Mouse (Mus musculus): ENCODE data around the gene Snx12. TPM values are rescaled to one million over a fixed set of nuclear protein-coding genes. Genes with fewer than 3 reads are reported as not detected.

Gene Snx12
- polyA plus RNA-seq, 1 experiment = 7.4 TPM

GRCm38 (mm10) chrX:101084192-101084591 is 138.2 kb downstream of the Snx12 start:
- Histone ChIP-seq H3K27me3 (ENCODE audit: control insufficient read depth, insufficient read depth, low read length) (peaks cover 2% of the 10 kb centered on the region; the same call in 1 of the 2 replicates), H3K4me1 (ENCODE audit: control insufficient read depth, insufficient read depth, insufficient read length, low read length) (no peaks in the 10 kb centered on the region), H3K4me3 (ENCODE audit: low read depth, low read length) (no peak overlapping the region), H3K27ac (ENCODE audit: insufficient read depth, low read depth, low read length) (no peak overlapping the region), H3K36me3 (ENCODE audit: control insufficient read depth, insufficient read depth, low read length) (no peaks in the 10 kb centered on the region)
- TF ChIP-seq POLR2A (IDR thresholded peaks at IDR 0.05; ENCODE audit: low read depth, low read length) = no peak
- no peak for TF ChIP-seq CTCF (IDR thresholded peaks at IDR 0.05; ENCODE audit: extremely low read depth, insufficient read length, insufficient replicate concordance, low read depth, low read length)
- WGBS = 88% methylated on average over 2 of the region's 2 CpGs

GRCm38 (mm10) chrX:101065245-101065644 is 157.1 kb downstream of the Snx12 start:
- Histone ChIP-seq H3K4me1 (ENCODE audit: control insufficient read depth, insufficient read depth, insufficient read length, low read length) (no peaks in the 10 kb centered on the region), H3K27me3 (ENCODE audit: control insufficient read depth, insufficient read depth, low read length) (no peaks in the 10 kb centered on the region), H3K4me3 (ENCODE audit: low read depth, low read length) (no peak overlapping the region), H3K36me3 (ENCODE audit: control insufficient read depth, insufficient read depth, low read length) (no peaks in the 10 kb centered on the region), H3K27ac (ENCODE audit: insufficient read depth, low read depth, low read length) (no peak overlapping the region)
- 69% methylated on average over 1 of the region's 1 CpGs for WGBS
- TF ChIP-seq POLR2A (IDR thresholded peaks at IDR 0.05; ENCODE audit: low read depth, low read length) (no peak), CTCF (IDR thresholded peaks at IDR 0.05; ENCODE audit: extremely low read depth, insufficient read length, insufficient replicate concordance, low read depth, low read length) (no peak)

- TF ChIP-seq POLR2A (IDR thresholded peaks at IDR 0.05; ENCODE audit: low read depth, low read length) (no peak), CTCF (IDR thresholded peaks at IDR 0.05; ENCODE audit: extremely low read depth, insufficient read length, insufficient replicate concordance, low read depth, low read length) (no peak)
- no peaks in the 10 kb centered on the region for H3K4me1 ChIP-seq (ENCODE audit: control insufficient read depth, insufficient read depth, insufficient read length, low read length)
- H3K27ac ChIP-seq (ENCODE audit: insufficient read depth, low read depth, low read length) = no peak overlapping the region
- no peak overlapping the region for H3K4me3 ChIP-seq (ENCODE audit: low read depth, low read length)
- 43% methylated on average over 2 of the region's 2 CpGs for WGBS
- H3K27me3 ChIP-seq (ENCODE audit: control insufficient read depth, insufficient read depth, low read length) = no peaks in the 10 kb centered on the region
- no peaks in the 10 kb centered on the region for H3K36me3 ChIP-seq (ENCODE audit: control insufficient read depth, insufficient read depth, low read length)
These were observed 158.9 kb downstream of the Snx12 start for GRCm38 (mm10) chrX:101063503-101063902.

GRCm38 (mm10) chrX:101059541-101059940 is 162.8 kb downstream of the Snx12 start, which contains the start of gene Tex11:
Tex11 (minus strand) TSS chrX:101059667.
- no peak within 1 kb of the TSS for H3K4me3 ChIP-seq (ENCODE audit: low read depth, low read length)
- H3K27me3 ChIP-seq (ENCODE audit: control insufficient read depth, insufficient read depth, low read length) = no peaks in the 10 kb centered on the region
- no peaks in the 10 kb centered on the region for H3K36me3 ChIP-seq (ENCODE audit: control insufficient read depth, insufficient read depth, low read length)
- no peaks in the 10 kb centered on the region for H3K4me1 ChIP-seq (ENCODE audit: control insufficient read depth, insufficient read depth, insufficient read length, low read length)
- H3K27ac ChIP-seq (ENCODE audit: insufficient read depth, low read depth, low read length) = no peak within 1 kb of the TSS
- WGBS = 86% methylated on average over 31 of the region's 31 CpGs
- TF ChIP-seq CTCF (IDR thresholded peaks at IDR 0.05; ENCODE audit: extremely low read depth, insufficient read length, insufficient replicate concordance, low read depth, low read length) (no peak), POLR2A (IDR thresholded peaks at IDR 0.05; ENCODE audit: low read depth, low read length) (no peak)

Other genes starting within 250 kb of the Snx12 start
- gene Tex11, start 162.9 kb downstream of the Snx12 start, polyA plus RNA-seq (2012; rRNA removed) = not detected in 2 replicates
- gene Slc7a3, start 136.5 kb downstream of the Snx12 start, polyA plus RNA-seq (2012; rRNA removed) = 0.85 and 2.1 TPM in 2 replicates
- 13.7 and 32.2 TPM in 2 replicates for gene Foxo4, start 32.0 kb upstream of the Snx12 start, polyA plus RNA-seq (2012; rRNA removed)
- gene Gm614, start 41.4 kb upstream of the Snx12 start, polyA plus RNA-seq (2012; rRNA removed) = 0.23 TPM in 1 of 2 replicates, not detected in the other
- 7.1 and 14.1 TPM in 2 replicates for gene Il2rg, start 45.7 kb upstream of the Snx12 start, polyA plus RNA-seq (2012; rRNA removed)
- not detected in 2 replicates for gene Gm20489, start 46.5 kb upstream of the Snx12 start, polyA plus RNA-seq (2012; rRNA removed)
- gene Med12, start 51.5 kb upstream of the Snx12 start, polyA plus RNA-seq (2012; rRNA removed) = 77.9 and 155 TPM in 2 replicates
- 0.04 and 0.06 TPM in 2 replicates for gene Nlgn3, start 76.6 kb upstream of the Snx12 start, polyA plus RNA-seq (2012; rRNA removed)
- 88.8 and 125 TPM in 2 replicates for gene Gjb1, start 153.8 kb upstream of the Snx12 start, polyA plus RNA-seq (2012; rRNA removed)
- gene Zmym3, start 198.3 kb upstream of the Snx12 start, polyA plus RNA-seq (2012; rRNA removed) = 8.0 and 11.8 TPM in 2 replicates
- gene Nono, start 206.8 kb upstream of the Snx12 start, polyA plus RNA-seq (2012; rRNA removed) = 20.7 and 47.5 TPM in 2 replicates
- gene Itgb1bp2, start 226.5 kb upstream of the Snx12 start, polyA plus RNA-seq (2012; rRNA removed) = 0.20 TPM in 1 of 2 replicates, not detected in the other